Mouse (Mus musculus) stomach, postnatal 0 days (tissue): ENCODE data around the gene Osbpl8.

Source experiments
- CTCF ChIP-seq: IDR thresholded peaks from 2 replicates; pipeline ENCODE4 v1.5.1; 2016; ENCODE audit warnings: antibody characterized with exemption, low read depth, mild to moderate bottlenecking, moderate library complexity
- EP300 ChIP-seq: optimal IDR thresholded peaks from 2 replicates; pipeline ENCODE3; 2016; ENCODE audit warnings: antibody characterized with exemption

- TF ChIP-seq EP300 (no peak), CTCF (no peak)
Measured at GRCm38 (mm10) chr10:111222535-111222934, 58.0 kb downstream of the Osbpl8 start.
